Mouse (Mus musculus): ENCODE results near the gene Ttll1. TPM values are rescaled to one million over a fixed set of nuclear protein-coding genes. Genes with fewer than 3 reads are reported as not detected.

Gene Ttll1
- polyA plus RNA-seq, 1 experiment from 2014 or later: 27.6 TPM

- Histone ChIP-seq H3K9ac (no peak overlapping the region), H3K4me2 (replicated peaks) (no peak overlapping the region), H3K27me3 (peaks cover 16% of the 10 kb centered on the region), H3K4me3 (no peak overlapping the region), H3K9me3 (no peaks in the 10 kb centered on the region), H3K36me3 (no peaks in the 10 kb centered on the region), H3K4me1 (no peaks in the 10 kb centered on the region), H3K27ac (no peak overlapping the region)
- WGBS: 80% methylated on average over 7 of the region's 7 CpGs
- ATAC-seq (ENCODE audit: insufficient number of reproducible peaks, insufficient read depth, low FRiP score, low TSS enrichment): no peak
These were observed 21.9 kb upstream of the Ttll1 start for GRCm38 (mm10) chr15:83532606-83533005.

DNA sequence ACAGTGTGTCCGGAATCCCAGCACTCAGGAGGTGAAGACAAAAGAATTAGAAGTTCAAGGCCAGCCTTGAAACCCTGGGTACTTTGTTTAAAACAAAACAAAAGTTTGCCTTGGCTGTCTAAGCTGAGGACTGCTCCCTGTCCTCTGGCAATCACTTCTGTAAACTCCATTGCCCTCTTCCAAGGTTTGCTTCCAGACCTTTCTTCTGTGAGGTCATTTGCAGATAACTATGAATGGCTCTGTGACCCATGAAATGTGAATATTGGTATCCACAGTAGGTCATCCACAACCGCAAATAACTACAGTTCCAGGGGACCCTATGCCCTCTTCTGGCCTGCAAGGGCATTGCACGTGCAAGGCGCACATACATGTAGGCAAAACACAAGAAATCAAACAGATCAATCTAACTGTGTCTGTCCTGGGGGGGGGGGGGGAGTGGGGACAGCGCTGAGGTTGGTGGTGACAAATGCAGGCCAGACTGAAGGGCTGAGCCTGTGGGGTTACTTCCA lies 21.3 kb upstream of the Ttll1 start:
- no peak for ATAC-seq (ENCODE audit: insufficient number of reproducible peaks, insufficient read depth, low FRiP score, low TSS enrichment)
- Histone ChIP-seq H3K4me1 (0 out of 2 replicates have a peak, but pooled peaks cover 1% of the 10 kb centered on the region), H3K4me3 (no peak overlapping the region), H3K36me3 (no peaks in the 10 kb centered on the region), H3K9ac (no peak overlapping the region), H3K4me2 (replicated peaks) (no peak overlapping the region), H3K27ac (no peak overlapping the region), H3K9me3 (no peaks in the 10 kb centered on the region), H3K27me3 (peaks cover 22% of the 10 kb centered on the region)
- 83% methylated on average over 5 of the region's 5 CpGs for WGBS

DNA sequence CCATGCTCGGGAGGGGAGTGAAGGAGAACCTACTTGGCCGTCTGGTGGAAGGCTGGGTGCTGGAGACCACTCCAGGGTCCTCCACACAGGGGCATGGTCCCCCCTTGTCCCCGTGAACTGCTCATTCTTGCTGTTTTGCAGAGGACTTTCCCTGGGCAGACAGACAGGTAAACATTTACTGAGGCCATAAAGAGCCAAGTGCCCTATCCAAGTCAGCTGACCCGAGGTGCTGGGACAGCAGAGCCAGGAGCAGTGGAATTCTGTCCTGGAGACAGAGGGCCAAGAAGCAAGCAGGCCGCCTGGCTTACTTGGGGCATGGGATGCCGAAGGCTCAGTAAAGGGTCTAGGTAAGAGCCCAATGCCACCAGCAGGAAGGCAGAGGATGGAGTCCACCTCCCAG lies 20.0 kb upstream of the Ttll1 start:
- H3K4me1 ChIP-seq: peaks cover 12% of the 10 kb centered on the region
- H3K4me2 ChIP-seq (replicated peaks): no peak overlapping the region
- H3K27me3 ChIP-seq: peaks cover 35% of the 10 kb centered on the region
- no peak overlapping the region for H3K4me3 ChIP-seq
- H3K36me3 ChIP-seq: no peaks in the 10 kb centered on the region
- WGBS: 77% methylated on average over 6 of the region's 6 CpGs
- no peak for ATAC-seq (ENCODE audit: insufficient number of reproducible peaks, insufficient read depth, low FRiP score, low TSS enrichment)
- no peak overlapping the region for H3K9ac ChIP-seq
- no peak overlapping the region for H3K27ac ChIP-seq
- H3K9me3 ChIP-seq: no peaks in the 10 kb centered on the region

GRCm38 (mm10) chr15:83530233-83530632 lies 19.5 kb upstream of the Ttll1 start:
- H3K4me1 ChIP-seq: peaks cover 15% of the 10 kb centered on the region
- H3K4me3 ChIP-seq: no peak overlapping the region
- no peak overlapping the region for H3K27ac ChIP-seq
- H3K27me3 ChIP-seq: peaks cover 40% of the 10 kb centered on the region
- H3K9me3 ChIP-seq: no peaks in the 10 kb centered on the region
- H3K9ac ChIP-seq: no peak overlapping the region
- ATAC-seq (ENCODE audit: insufficient number of reproducible peaks, insufficient read depth, low FRiP score, low TSS enrichment): no peak
- no peak overlapping the region for H3K4me2 ChIP-seq (replicated peaks)
- 69% methylated on average over 9 of the region's 9 CpGs for WGBS
- H3K36me3 ChIP-seq: no peaks in the 10 kb centered on the region

- no peak overlapping the region for H3K9ac ChIP-seq
- no peak overlapping the region for H3K4me3 ChIP-seq
- H3K4me1 ChIP-seq: peaks cover 15% of the 10 kb centered on the region
- H3K9me3 ChIP-seq: no peaks in the 10 kb centered on the region
- H3K4me2 ChIP-seq (replicated peaks): no peak overlapping the region
- no peaks in the 10 kb centered on the region for H3K36me3 ChIP-seq
- no peak overlapping the region for H3K27ac ChIP-seq
- no peak for ATAC-seq (ENCODE audit: insufficient number of reproducible peaks, insufficient read depth, low FRiP score, low TSS enrichment)
- H3K27me3 ChIP-seq: peaks cover 44% of the 10 kb centered on the region
- WGBS: 77% methylated on average over 5 of the region's 5 CpGs
These were observed 19.1 kb upstream of the Ttll1 start for GRCm38 (mm10) chr15:83529765-83530164.

GRCm38 (mm10) chr15:83528892-83529291 lies 18.2 kb upstream of the Ttll1 start:
- no peak overlapping the region for H3K4me3 ChIP-seq
- no peak for ATAC-seq (ENCODE audit: insufficient number of reproducible peaks, insufficient read depth, low FRiP score, low TSS enrichment)
- H3K27me3 ChIP-seq: peaks cover 51% of the 10 kb centered on the region
- H3K36me3 ChIP-seq: no peaks in the 10 kb centered on the region
- no peak overlapping the region for H3K9ac ChIP-seq
- H3K9me3 ChIP-seq: no peaks in the 10 kb centered on the region
- no peak overlapping the region for H3K27ac ChIP-seq
- H3K4me2 ChIP-seq (replicated peaks): no peak overlapping the region
- H3K4me1 ChIP-seq: peaks cover 15% of the 10 kb centered on the region
- 71% methylated on average over 4 of the region's 4 CpGs for WGBS

DNA sequence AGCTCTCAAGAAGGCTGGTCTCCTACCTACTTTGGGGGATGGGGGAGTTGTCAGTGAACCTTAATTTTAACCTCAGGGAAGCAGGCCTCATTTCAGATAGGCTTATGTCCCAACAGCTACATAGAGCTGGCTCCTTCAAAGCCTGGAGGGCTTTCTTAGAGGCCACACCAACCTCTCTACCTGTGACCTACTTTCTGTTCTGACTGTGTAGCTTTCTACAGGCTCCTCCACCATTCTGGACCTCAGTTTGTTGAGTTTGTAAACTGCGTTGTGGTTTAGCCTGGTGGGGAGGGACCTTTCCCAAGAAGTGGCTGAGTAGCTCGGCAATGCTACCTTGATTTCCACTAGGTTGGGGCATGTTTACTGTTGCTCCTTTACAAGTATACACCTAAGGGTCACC lies 17.1 kb upstream of the Ttll1 start:
- peaks cover 54% of the 10 kb centered on the region for H3K27me3 ChIP-seq
- no peak overlapping the region for H3K4me2 ChIP-seq (replicated peaks)
- H3K27ac ChIP-seq: no peak overlapping the region
- H3K36me3 ChIP-seq: no peaks in the 10 kb centered on the region
- peaks cover 19% of the 10 kb centered on the region for H3K4me1 ChIP-seq
- 55% methylated on average over 2 of the region's 2 CpGs for WGBS
- no peak for ATAC-seq (ENCODE audit: insufficient number of reproducible peaks, insufficient read depth, low FRiP score, low TSS enrichment)
- H3K4me3 ChIP-seq: no peak overlapping the region
- H3K9me3 ChIP-seq: no peaks in the 10 kb centered on the region
- H3K9ac ChIP-seq: no peak overlapping the region

DNA sequence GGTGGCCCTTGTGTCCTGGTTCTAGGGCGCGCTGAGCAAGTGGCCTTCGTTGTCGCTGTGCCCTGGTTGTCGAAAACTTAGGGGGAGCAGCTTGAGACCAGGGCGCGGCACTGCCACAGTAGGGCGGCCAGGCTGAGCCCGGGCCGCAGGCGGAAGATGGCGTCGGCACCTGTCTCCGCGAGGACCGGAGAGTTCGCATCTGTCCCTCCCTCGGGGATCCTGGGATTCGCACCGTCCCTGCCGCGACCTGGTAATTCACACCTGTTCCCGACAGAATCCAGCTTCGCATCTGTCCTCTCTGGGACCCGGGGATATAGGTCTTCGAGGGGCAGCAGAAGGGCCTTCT lies 16.4 kb upstream of the Ttll1 start:
- Histone ChIP-seq H3K4me1 (peaks cover 19% of the 10 kb centered on the region), H3K36me3 (no peaks in the 10 kb centered on the region), H3K4me3 (peak overlapping the region; percentile 45)

GRCm38 (mm10) chr15:83526424-83527091 lies 15.9 kb upstream of the Ttll1 start, which contains the start of gene Bik:
Gene Bik (plus strand): TSS chr15:83526862.
- ATAC-seq (ENCODE audit: insufficient number of reproducible peaks, insufficient read depth, low FRiP score, low TSS enrichment): 0 out of 2 replicates have a peak, but pooled peaks have one; percentile 59
- Histone ChIP-seq H3K9ac (peak within 1 kb of the TSS; percentile 41), H3K4me3 (peak within 1 kb of the TSS; percentile 45), H3K27me3 (peaks cover 54% of the 10 kb centered on the region), H3K4me1 (peaks cover 19% of the 10 kb centered on the region), H3K27ac (no peak within 1 kb of the TSS), H3K4me2 (replicated peaks) (peak within 1 kb of the TSS; percentile 88), H3K9me3 (no peaks in the 10 kb centered on the region), H3K36me3 (no peaks in the 10 kb centered on the region)
- under 1% methylated on average over 45 of the region's 45 CpGs for WGBS

More for the DNA sequence above, 16.4 kb upstream of the Ttll1 start:
- WGBS: 2% methylated on average over 26 of the region's 26 CpGs
- no peaks in the 10 kb centered on the region for H3K9me3 ChIP-seq
- peaks cover 54% of the 10 kb centered on the region for H3K27me3 ChIP-seq
- H3K27ac ChIP-seq: no peak overlapping the region
- peak overlapping the region; percentile 88 for H3K4me2 ChIP-seq (replicated peaks)
- ATAC-seq (ENCODE audit: insufficient number of reproducible peaks, insufficient read depth, low FRiP score, low TSS enrichment): 0 out of 2 replicates have a peak, but pooled peaks have one; percentile 41
- peak overlapping the region; percentile 41 for H3K9ac ChIP-seq

DNA sequence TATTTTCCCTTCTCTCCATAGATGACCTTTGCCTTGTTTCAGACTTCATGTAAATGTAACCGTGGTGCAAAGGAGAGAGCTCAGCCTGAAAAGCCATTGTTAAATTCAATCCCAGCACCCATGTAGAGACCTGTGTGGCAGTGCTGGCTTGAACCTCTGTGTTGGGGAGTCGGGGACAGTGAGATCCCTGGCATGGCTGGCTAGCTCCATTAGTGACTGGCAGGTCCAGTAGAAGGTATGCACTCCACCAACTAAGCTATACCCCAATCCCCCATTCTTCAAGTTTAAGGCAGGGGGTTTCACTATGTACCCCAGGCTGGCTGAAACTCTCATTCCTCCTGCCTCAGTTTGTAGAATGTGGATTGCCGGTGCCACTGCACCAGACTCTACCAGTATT lies 13.6 kb upstream of the Ttll1 start:
- Histone ChIP-seq H3K4me3 (no peak overlapping the region), H3K4me2 (replicated peaks) (no peak overlapping the region), H3K9me3 (no peaks in the 10 kb centered on the region), H3K27me3 (peaks cover 50% of the 10 kb centered on the region), H3K36me3 (no peaks in the 10 kb centered on the region), H3K9ac (no peak overlapping the region), H3K4me1 (peaks cover 19% of the 10 kb centered on the region), H3K27ac (no peak overlapping the region)
- WGBS: 87% methylated on average over 3 of the region's 3 CpGs
- no peak for ATAC-seq (ENCODE audit: insufficient number of reproducible peaks, insufficient read depth, low FRiP score, low TSS enrichment)

DNA sequence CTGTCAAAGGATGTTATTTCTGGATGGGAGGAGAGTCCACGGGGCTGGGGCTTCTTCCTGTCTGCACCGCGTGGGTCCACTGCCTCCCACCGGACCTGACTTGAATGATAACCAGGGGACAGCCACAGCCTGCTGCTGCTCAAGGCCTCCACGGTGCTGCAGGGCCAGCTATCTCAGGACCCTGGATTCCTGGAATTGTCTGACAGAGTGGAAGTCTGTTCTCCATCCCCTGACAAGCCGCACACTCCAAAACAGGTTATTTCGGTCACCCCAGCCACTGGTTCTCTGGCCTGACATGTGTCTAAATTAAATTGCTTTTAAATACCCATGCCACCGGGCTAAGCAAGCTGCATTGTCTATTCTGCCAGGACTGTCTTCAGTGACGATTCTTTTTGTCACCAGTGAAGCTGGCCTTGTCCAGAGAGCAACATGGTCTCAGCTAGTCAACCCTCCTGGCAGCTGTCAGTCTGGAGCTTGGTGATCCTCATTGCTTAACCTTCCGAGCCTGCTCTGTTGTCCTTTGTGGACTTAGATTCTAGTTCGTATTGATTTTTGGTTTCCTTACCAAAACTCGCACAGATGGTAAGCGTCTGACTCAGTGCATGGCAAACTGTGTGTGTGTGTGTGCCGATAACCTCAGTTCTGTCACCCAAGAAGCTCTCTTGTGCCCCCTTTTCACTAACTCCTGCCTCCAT lies 13.1 kb upstream of the Ttll1 start:
- Histone ChIP-seq H3K27me3 (peaks cover 49% of the 10 kb centered on the region), H3K36me3 (no peaks in the 10 kb centered on the region), H3K4me3 (no peak overlapping the region), H3K4me1 (peaks cover 19% of the 10 kb centered on the region), H3K9me3 (no peaks in the 10 kb centered on the region), H3K9ac (no peak overlapping the region), H3K4me2 (replicated peaks) (no peak overlapping the region), H3K27ac (no peak overlapping the region)
- no peak for ATAC-seq (ENCODE audit: insufficient number of reproducible peaks, insufficient read depth, low FRiP score, low TSS enrichment)
- WGBS: 59% methylated on average over 14 of the region's 14 CpGs

- ATAC-seq (ENCODE audit: insufficient number of reproducible peaks, insufficient read depth, low FRiP score, low TSS enrichment): no peak
These were observed 12.5 kb upstream of the Ttll1 start for GRCm38 (mm10) chr15:83523196-83523595.

More at GRCm38 (mm10) chr15:83523196-83523595, 12.5 kb upstream of the Ttll1 start:
- no peak overlapping the region for H3K9ac ChIP-seq
- H3K36me3 ChIP-seq: no peaks in the 10 kb centered on the region
- 29% methylated on average over 7 of the region's 7 CpGs for WGBS
- H3K27ac ChIP-seq: no peak overlapping the region
- no peaks in the 10 kb centered on the region for H3K9me3 ChIP-seq
- no peak overlapping the region for H3K4me2 ChIP-seq (replicated peaks)
- H3K4me1 ChIP-seq: peaks cover 20% of the 10 kb centered on the region
- peaks cover 44% of the 10 kb centered on the region for H3K27me3 ChIP-seq
- H3K4me3 ChIP-seq: no peak overlapping the region

Measured in embryonic facial prominence, embryonic 12.5 days (tissue).